Mouse (Mus musculus) adrenal gland, postnatal 36 days (tissue): Measurements from ENCODE around the gene Ccdc57. TPM values are rescaled to one million over a fixed set of nuclear protein-coding genes. Genes with fewer than 3 reads are reported as not detected.
"Not testable (repeated sequence)": the region's sequence is repeated elsewhere in the genome, so short reads cannot be mapped to it uniquely, and the experiment has no call there.

Experiments
- DNase-seq, 2 experiments: peaks; one replicate each; pipeline ENCODE4 v3.0.0; 2021; ENCODE audit warnings: mixed read lengths in 1 of 2
- total RNA-seq, 2 experiments: library from RNA; stranded (reverse); gene quantifications; 2 replicates each; pipeline ENCODE4 v1.2.3; 2021

Ccdc57 gene
- total RNA-seq, 2 experiments from 2014 or later, result 10.6 to 22.0 TPM

DNA sequence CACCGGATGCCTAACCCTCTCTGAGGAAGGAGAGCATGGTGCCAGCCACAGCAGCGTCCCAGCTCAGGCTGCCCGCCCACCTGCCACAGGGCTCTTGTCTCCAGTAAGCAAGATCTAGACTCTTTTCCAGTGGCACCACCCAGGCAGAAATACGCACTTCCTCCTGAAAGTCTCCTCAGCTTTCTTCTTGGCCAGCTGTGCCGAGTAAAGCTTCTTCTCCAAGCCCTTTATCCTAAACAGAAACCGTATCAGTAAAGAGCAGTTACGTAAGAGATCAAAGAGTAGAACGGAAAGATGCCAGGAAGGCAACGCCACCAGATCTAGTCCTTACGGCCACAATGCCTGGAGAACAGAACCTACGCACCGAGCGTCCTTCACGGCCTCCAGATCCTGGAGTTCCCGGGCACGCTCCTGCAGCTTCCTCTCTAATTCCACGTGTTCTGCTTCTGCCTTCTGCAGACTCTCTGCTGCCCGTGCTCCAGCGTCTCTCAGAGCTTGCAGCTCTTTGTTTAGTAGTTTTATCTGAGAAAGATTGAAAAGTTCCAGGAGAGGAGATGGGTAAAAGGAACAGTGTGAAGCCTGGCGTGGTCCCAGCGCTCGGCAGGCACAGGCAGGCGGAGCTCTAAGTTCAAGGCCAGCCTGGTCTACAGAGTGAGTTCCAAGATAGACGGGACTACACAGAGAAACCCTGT, 29.4 kb downstream of the Ccdc57 start:
- peak; percentile 78 to 80 for DNase-seq

- DNase-seq, result peak; percentile 61 to 67
These were observed 30.1 kb downstream of the Ccdc57 start for GRCm38 (mm10) chr11:120902487-120903142.

- DNase-seq, result no peak
These were observed 30.8 kb downstream of the Ccdc57 start for GRCm38 (mm10) chr11:120901729-120902486.

DNA sequence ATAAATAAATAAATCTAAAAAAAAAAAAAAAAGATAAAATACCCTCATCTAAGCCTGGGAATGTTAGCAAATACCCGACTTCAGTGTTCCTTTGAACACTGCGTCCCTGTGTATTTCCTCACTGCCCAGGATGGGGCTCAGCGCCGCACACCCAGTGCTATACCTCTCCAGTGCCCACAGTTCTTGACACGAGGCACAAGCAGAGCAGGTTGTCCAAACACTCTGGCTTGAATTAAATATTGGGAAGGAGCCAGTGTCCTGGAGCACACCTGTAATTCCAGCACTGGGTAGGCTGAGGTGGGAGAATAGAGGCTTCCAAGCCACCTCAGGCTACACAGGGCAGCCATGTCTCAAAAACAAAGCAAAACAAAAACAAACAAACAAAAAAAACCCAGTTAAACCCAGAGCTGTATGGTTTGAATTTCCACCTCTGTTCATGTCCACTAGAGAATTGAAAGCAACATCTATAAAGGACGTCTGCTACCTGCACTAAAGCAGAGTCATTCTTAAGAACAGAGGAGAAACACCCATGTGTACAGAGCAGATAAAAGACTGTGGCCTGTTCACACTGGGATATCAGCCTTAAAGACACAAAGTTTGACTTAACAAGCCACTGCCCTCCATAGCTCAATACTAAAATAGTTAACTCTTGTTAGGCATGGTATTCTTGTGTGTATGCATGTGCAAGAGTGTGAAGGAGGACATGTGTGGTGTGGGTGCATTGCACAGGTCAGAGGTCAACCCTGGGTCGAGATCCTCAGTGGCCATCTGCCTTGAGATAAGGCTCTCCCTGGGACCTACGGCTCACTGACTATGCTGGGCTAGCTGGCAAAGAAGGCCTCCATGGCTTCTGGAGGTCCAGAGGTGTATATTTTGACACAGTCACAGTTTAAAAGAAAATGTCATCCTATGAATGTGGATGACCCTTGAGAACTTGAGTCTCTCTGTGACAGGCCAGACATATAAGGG, 32.1 kb downstream of the Ccdc57 start:
- no peak for DNase-seq

DNA sequence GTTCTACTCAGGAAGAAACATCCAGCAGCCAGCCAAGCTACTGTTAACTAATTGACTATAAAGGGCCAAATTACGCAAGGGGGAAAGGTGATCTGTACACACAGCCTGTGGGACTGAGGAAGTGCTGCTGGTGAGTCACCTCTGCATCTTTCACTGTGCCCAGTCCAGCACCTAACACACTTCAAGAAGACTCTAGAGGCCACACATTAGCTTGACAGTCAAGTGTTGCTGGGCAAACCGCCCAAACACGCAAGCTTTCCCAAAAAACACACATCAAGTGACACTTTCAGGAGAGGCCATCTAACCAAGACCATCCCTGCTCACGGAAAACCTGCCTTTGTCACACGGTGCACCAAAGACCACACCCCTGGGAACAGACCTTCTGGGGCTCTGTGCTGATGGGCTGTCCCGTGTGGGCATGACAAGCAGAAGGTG, 34.5 kb downstream of the Ccdc57 start:
- no peak for DNase-seq

DNA sequence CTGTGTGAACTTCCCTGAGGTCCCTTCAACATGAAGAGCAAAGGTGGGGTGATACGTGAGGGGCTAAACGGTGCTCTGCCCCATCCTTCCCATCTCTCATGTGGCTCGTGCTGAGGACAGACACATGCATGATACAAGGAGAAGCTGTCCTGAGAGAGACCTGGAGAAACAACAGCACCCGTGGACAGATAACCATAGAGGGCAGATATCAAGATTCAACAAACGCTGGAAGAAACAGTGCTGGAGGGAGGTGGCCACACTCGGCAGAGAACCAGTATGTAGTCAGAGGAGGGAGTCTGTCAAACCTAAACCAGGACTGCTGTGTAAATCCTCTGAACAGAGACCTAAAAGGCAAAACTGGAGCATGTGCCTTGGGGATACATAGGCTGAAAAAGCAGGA, 37.2 kb downstream of the Ccdc57 start:
- DNase-seq, result no peak

GRCm38 (mm10) chr11:120894397-120894796, 38.3 kb downstream of the Ccdc57 start:
- no peak for DNase-seq

DNA sequence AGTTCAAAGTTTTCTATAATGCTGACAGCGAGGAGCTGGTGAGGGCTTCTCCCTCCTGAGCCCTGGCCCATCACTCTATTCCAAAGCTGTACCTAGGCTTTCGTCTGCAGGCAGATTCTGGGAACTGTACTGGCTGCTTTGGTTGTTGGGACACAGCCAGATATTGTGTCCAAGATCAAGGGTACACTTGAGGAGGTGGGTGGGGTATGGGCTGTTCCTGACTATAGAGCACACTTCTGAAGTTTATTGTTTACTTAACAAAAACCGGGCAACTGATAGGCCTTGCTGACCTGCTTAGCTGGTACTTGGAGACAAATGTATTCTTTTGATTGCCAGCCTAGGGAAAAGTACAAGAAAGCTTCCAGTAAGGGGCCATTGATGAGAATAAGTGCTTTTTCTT, 43.5 kb downstream of the Ccdc57 start:
- no peak for DNase-seq

- DNase-seq, result no peak
These were observed 44.0 kb downstream of the Ccdc57 start for GRCm38 (mm10) chr11:120888718-120889117.

GRCm38 (mm10) chr11:120887502-120887901, 45.2 kb downstream of the Ccdc57 start:
- no peak for DNase-seq

GRCm38 (mm10) chr11:120886462-120886861, 46.2 kb downstream of the Ccdc57 start:
- DNase-seq, result no peak

DNA sequence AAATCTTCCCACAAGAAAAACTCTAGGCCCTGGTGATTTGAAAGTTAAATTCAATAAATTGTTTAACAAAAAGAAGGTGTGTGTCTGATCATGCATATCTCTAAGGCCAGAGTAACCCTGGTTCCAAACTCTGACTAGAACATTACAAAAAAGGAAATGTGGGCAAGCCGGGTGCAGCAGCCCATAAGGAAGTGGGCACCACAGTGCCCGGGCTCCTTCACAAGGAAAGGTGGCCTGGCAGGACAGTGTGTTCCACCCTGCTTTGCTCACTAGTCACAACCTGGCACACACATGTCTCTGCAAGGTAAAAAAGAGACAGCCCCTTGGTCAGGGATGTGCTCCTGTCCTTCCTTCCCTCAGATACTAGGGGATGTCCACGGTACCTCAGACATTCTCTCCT, 49.1 kb downstream of the Ccdc57 start:
- no peak for DNase-seq

- no peak for DNase-seq
These were observed 49.7 kb downstream of the Ccdc57 start for GRCm38 (mm10) chr11:120882931-120883330.

GRCm38 (mm10) chr11:120873206-120873605, 59.5 kb downstream of the Ccdc57 start:
- peak; percentile 32 to 70 for DNase-seq

GRCm38 (mm10) chr11:120871521-120871920, 61.2 kb downstream of the Ccdc57 start:
- DNase-seq, result no peak

DNA sequence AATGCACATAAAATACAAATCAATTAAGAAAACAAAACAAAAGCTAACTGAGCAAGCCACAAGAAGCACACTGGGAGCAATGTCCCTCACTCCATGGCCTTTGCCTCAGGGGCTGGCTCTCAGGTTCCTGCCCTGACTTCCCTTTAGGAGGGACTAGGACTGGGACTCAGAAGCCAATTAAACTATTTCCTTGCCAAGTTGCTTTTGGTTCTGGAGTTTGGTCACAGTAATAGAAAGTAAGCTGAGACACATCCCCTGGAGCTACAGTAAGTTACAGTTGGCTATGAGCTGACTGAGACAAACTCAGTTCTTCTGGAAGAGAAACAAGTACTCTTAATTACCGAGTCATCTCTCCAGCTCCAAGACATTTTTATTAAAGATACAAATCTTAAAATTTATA, 66.9 kb downstream of the Ccdc57 start:
- DNase-seq, result no peak

GRCm38 (mm10) chr11:120862819-120863218, 69.9 kb downstream of the Ccdc57 start:
- peak in 1 of 2 experiments; percentile 36 for DNase-seq

GRCm38 (mm10) chr11:120855938-120856337, 76.7 kb downstream of the Ccdc57 start:
- DNase-seq, result not testable (repeated sequence)

DNA sequence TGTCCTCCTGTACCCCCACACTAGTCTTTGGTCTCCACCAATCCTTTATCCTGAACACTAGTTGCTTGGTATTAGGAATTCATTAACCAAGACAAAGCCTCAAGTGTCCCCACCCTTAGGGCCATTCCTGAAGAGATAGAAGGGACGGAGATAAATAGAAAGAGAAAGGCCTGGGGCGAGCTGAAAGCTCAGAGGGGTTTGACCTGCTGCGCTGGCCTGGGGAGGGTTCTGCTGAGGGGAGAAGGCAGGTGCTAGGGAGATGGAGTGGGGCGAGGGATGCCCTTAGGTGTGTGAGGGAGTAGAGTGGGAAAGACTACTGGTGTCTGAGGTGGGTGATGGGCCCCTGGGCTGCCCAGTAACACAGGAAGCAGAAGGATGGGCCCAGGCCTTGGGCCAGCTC, 78.9 kb downstream of the Ccdc57 start:
- DNase-seq, result no peak

DNA sequence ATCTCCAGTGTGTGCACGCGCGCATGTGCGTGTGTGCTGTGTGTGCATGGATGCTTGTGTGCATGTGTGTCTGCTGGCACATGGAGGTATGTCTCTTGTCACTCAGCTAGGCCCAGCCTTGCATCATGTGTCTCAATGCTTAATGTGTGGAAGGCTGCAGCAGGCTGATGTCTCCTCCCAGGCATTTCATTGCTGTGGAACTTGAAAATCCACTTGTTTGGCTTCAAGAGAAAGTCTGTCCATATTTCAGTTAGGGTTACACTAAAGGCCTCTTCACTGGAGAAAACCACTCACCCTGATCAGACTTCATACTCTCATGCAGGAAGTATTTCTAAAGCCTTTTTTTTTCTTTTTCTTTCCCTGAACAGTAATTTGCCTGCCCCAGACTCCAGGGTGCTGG, 79.5 kb downstream of the Ccdc57 start:
- DNase-seq, result no peak

GRCm38 (mm10) chr11:120852083-120852935, 80.4 kb downstream of the Ccdc57 start:
- DNase-seq, result peak; percentile 51 to 69
